Mouse (Mus musculus) olfactory bulb, adult 2 months (tissue): Measurements from ENCODE around the gene 1700025G04Rik.

ENCODE experiments used
- CTCF ChIP-seq: fragments of 200-500 bp; IDR thresholded peaks from 2 replicates; pipeline ENCODE4 v1.5.1; 2012; ENCODE audit warnings: low read depth, mild to moderate bottlenecking, low read length, moderate library complexity; ENCODE audit not compliant: insufficient read depth
- POLR2A ChIP-seq: fragments of 200-500 bp; IDR thresholded peaks from 2 replicates; pipeline ENCODE4 v1.6.1; 2012; ENCODE audit warnings: mild to moderate bottlenecking, low read depth, low read length, moderate library complexity; ENCODE audit not compliant: insufficient read depth

- TF ChIP-seq CTCF (no peak), POLR2A (no peak)
These were observed 4.4 kb downstream of the 1700025G04Rik start for GRCm38 (mm10) chr1:152085561-152085960.
